Mouse (Mus musculus) hindbrain, embryonic 13.5 days (tissue): ENCODE data around the gene Robo1. TPM values are rescaled to one million over a fixed set of nuclear protein-coding genes. Genes with fewer than 3 reads are reported as not detected.

ENCODE experiments used
- ATAC-seq: fragments of 200-750 bp; cut with Nextera tagmentation; 2 replicates; pipeline ENCODE4 v1.8.0; 2017; ENCODE audit warnings: moderate TSS enrichment; ENCODE audit not compliant: low FRiP score
- H3K27ac ChIP-seq: fragments of 300-500 bp; sonication (generic); 2 replicates; pipeline ENCODE4 v1.5.1; 2015; ENCODE audit warnings: inconsistent platforms, mild to moderate bottlenecking, moderate library complexity
- H3K27me3 ChIP-seq: fragments of 300-500 bp; sonication (generic); 2 replicates; pipeline ENCODE4 v1.6.1; 2015; ENCODE audit warnings: mild to moderate bottlenecking, inconsistent platforms
- H3K36me3 ChIP-seq: fragments of 300-500 bp; sonication (generic); 2 replicates; pipeline ENCODE4 v1.6.1; 2015; ENCODE audit warnings: mild to moderate bottlenecking, inconsistent platforms
- H3K4me1 ChIP-seq: fragments of 300-500 bp; sonication (generic); replicated peaks from 2 replicates; pipeline ENCODE4 v1.6.1; 2015; ENCODE audit warnings: inconsistent platforms
- H3K4me2 ChIP-seq: fragments of 300-500 bp; sonication (generic); 2 replicates; pipeline ENCODE4 v1.6.1; 2015; ENCODE audit warnings: inconsistent platforms, mild to moderate bottlenecking, moderate library complexity
- H3K4me3 ChIP-seq: fragments of 300-500 bp; sonication (generic); 2 replicates; pipeline ENCODE4 v1.5.1; 2015; ENCODE audit warnings: mild to moderate bottlenecking, inconsistent platforms
- H3K9ac ChIP-seq: fragments of 300-500 bp; sonication (generic); 2 replicates; pipeline ENCODE4 v1.6.1; 2015; ENCODE audit warnings: mild to moderate bottlenecking, inconsistent platforms
- H3K9me3 ChIP-seq: fragments of 300-500 bp; sonication (generic); 2 replicates; pipeline ENCODE4 v1.6.1; 2016; ENCODE audit warnings: inconsistent platforms
- WGBS: fragments of 180-500 bp; shearing (Covaris S2); methylation state at CpG from one replicate; pipeline ENCODE4 v1.1.7; 2015; 5-methylcytosine and 5-hydroxymethylcytosine counted together
- polyA plus RNA-seq: library from polyadenylated mRNA; unstranded; fragments of >200 nt; fragmentation: Nextera tagmentation; extraction: Ambion mirVana; gene quantifications from 2 replicates; pipeline ENCODE4 v1.2.1, GENCODE M21; 2015

Robo1 gene
- polyA plus RNA-seq, 1 experiment from 2014 or later, result 54.4 TPM

DNA sequence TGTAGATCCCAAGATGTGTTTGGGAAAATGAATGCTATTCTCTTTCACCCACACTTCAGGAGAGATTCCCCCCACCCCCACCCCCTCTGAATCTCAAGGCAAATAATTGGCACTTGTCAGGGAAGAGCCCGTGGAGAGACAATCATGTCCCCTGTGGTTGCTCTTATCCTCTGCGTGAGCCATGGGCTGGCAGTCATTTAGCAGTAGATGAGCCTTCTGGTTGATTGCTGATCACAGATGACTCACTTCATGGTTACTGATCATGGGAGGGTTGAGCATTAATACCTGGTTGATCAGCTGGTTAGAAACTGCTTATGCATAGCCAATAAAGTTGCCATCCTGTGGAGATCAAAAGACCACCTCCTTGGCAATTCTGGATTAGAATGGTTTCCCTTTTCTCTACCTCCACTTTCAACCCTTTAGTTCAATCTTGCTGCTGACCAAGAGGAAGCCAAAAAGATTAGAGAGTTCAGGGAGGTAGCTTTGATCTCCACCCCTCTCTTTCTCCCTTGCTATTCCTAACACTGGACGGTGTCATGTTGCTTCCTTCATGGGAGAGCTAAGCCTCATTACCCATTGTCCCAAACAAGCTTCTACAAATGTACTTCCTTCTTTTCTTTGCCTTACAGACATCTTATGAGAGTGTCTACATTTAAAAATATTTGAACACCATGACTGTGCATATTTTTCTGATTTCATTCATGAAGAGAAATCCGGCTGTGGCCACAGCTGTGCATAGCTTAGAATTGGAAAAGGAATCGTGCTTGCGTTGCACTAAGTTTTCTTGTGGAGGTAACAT, 362.3 kb downstream of the Robo1 start:
- Histone ChIP-seq H3K36me3 (no peaks in the 10 kb centered on the region), H3K27me3 (no peaks in the 10 kb centered on the region), H3K9ac (no peak overlapping the region), H3K9me3 (no peaks in the 10 kb centered on the region), H3K4me3 (no peak overlapping the region), H3K4me2 (no peak overlapping the region), H3K27ac (no peak overlapping the region), H3K4me1 (peaks cover 33% of the 10 kb centered on the region)
- ATAC-seq, result no peak
- WGBS, result 45% methylated on average over 6 of the region's 6 CpGs

DNA sequence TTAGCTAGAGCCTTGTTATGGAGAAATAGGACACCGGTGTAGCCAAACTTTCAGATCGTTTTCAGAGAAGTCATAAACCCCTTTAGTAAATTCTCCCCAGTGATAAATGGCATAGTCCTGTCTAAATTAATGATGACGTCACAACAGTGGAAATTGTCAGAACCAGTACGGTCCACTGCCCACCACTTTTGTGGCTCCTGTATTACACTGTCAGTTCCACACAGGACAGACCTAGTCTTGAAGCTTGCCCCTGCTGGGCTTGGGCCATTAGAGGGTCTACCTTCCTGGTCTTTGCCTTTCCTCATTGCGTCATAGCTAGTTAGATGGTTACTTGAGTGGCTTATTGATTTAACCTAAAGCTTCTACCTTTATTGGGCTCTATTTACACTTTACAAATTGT, 369.1 kb downstream of the Robo1 start:
- Histone ChIP-seq H3K4me1 (peaks cover 23% of the 10 kb centered on the region), H3K36me3 (no peaks in the 10 kb centered on the region), H3K9ac (no peak overlapping the region), H3K9me3 (no peaks in the 10 kb centered on the region), H3K27me3 (no peaks in the 10 kb centered on the region), H3K4me3 (no peak overlapping the region), H3K4me2 (no peak overlapping the region), H3K27ac (0 out of 2 replicates have a peak overlapping the region, but pooled peaks have one; percentile 30)
- no peak for ATAC-seq
- 64% methylated on average over 5 of the region's 5 CpGs for WGBS

DNA sequence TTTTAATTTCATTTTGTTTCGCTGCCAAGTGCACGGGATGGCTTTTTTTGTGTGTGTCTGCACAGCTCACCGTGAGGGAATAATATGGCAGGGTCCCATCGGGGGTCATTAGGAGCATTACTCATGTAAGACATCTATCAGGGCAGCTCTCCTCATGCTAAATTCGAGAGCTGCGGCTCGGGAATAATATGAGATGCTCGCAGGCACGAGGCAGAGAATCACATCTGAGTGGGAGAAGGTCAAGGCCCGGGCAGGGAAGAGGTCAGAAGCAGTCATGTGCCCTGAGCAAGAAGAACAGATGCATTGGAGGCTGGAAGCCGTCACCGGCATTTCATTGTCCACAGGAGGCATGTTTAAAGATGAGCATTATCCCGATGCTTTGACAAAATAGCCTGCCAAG, 370.3 kb downstream of the Robo1 start:
- 9% methylated on average over 13 of the region's 13 CpGs for WGBS
- Histone ChIP-seq H3K4me1 (peaks cover 23% of the 10 kb centered on the region), H3K4me2 (peak overlapping the region; percentile 48), H3K27me3 (no peaks in the 10 kb centered on the region), H3K36me3 (no peaks in the 10 kb centered on the region), H3K27ac (peak overlapping the region; percentile 84), H3K9me3 (no peaks in the 10 kb centered on the region), H3K9ac (peak overlapping the region; percentile 60), H3K4me3 (peak overlapping the region; percentile 7; the same call in 1 of the 2 replicates)
- ATAC-seq, result no peak; the same call in 1 of the 2 replicates

DNA sequence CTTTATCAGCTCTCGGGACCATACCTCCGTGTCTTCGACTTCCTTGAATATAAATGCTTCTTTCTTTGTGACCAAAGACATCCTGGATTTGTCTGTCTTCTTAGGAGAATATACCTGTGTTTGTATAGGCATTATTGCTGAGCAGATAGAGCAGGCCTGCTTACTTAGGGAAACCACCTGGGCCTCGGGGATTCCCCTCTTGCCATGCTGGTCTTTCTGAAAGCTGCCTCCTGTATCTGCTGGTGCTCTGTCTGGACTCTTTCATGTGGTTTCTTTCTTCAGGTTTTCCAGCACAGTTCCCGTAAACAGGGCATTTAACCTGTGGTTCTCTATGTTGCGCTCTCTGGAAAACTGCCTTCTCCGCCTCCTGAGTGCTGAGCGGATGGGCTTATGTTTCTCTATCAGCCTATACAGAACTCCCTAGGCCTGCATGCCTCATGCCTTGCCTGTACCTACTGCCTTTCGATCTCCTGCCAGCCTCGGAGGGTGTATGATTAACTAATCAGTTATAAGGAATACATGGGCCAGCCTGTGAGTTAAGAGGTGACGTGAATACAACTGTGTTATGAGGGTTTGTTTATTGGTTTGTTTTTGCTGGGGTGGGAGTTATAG, 370.9 kb downstream of the Robo1 start:
- Histone ChIP-seq H3K4me3 (peak overlapping the region; percentile 7; the same call in 1 of the 2 replicates), H3K9me3 (no peaks in the 10 kb centered on the region), H3K36me3 (no peaks in the 10 kb centered on the region), H3K27me3 (no peaks in the 10 kb centered on the region), H3K4me2 (peak overlapping the region; percentile 48), H3K27ac (peak overlapping the region; percentile 84), H3K4me1 (peaks cover 23% of the 10 kb centered on the region), H3K9ac (peak overlapping the region; percentile 60; the same call in 1 of the 2 replicates)
- ATAC-seq, result 0 out of 2 replicates have a peak, but pooled peaks have one; percentile 19
- 49% methylated on average over 11 of the region's 11 CpGs for WGBS

DNA sequence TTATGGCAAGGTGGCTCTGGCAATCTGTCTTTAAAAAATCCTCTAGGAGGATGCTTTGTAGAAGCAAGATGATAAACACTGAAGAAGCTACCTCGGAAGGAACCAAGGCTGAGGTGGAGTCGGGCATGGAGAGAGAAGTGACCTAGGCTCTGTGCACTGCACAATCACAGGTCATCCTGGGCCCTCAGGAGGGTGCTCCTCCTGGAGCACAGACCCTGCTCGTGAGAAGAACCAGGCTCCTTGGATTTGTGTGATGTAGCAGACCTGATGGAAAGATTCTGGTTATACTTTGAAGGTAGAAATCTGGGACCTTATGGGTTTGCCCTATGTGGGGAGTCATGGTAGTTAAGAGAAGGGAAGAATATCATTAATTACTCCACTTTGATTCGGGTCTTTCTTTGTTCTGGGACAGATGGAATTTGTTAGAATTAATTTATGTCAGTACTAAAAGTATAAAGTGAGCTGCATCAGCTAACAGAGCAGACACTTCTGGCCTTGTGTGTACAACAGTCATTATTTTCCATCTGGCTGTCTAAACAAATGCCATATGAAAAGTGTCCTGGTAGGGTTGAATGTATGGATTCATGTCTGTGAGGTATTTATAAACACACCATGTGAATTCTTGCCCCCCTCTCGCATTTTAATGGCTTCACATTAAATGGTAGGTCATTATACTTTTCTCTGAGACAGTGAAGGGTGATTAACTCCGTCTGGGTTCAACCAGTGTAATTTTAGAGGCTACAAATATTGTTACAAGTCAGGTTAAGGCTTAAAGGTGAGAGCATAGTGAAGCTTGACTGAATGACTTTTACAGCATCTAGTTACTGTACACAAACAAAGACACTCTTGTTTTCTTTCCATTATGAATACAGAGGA, 377.7 kb downstream of the Robo1 start:
- WGBS, result 62% methylated on average over 6 of the region's 6 CpGs
- Histone ChIP-seq H3K27me3 (no peaks in the 10 kb centered on the region), H3K4me3 (no peak overlapping the region), H3K36me3 (no peaks in the 10 kb centered on the region), H3K9me3 (no peaks in the 10 kb centered on the region), H3K4me1 (peaks cover 29% of the 10 kb centered on the region), H3K9ac (no peak overlapping the region), H3K27ac (no peak overlapping the region), H3K4me2 (no peak overlapping the region)
- no peak for ATAC-seq

DNA sequence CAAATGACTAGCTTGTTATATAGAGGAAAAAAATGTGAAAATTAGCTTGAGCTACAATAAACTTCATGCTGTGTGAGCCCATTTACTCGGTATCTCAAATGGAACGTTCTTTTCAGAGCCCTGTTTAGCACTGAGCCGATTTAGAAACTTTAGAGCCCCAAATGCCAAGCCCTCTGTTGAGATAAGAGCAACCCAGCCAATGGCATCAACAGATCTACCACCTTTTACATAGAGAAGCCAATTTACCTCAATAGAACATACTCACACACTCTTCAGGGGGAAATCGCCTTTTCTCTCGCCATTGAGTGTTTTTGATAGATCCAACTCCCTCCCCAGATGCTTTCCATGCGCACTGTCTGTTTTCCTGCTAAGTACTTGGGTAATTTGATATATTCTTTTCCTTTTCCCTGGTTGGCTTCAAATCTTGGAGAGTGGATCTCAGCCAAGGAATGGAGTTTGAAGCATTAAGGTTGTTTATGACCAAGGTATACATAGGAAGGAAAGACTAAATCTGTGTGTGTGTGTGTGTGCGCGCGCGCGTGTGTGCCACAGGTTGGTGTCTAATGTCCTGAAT, 378.5 kb downstream of the Robo1 start:
- Histone ChIP-seq H3K27ac (no peak overlapping the region; the same call in 1 of the 2 replicates), H3K4me3 (no peak overlapping the region), H3K36me3 (no peaks in the 10 kb centered on the region), H3K9ac (no peak overlapping the region), H3K27me3 (no peaks in the 10 kb centered on the region), H3K4me2 (no peak overlapping the region), H3K9me3 (no peaks in the 10 kb centered on the region), H3K4me1 (peaks cover 32% of the 10 kb centered on the region)
- ATAC-seq, result no peak
- 79% methylated on average over 11 of the region's 11 CpGs for WGBS

DNA sequence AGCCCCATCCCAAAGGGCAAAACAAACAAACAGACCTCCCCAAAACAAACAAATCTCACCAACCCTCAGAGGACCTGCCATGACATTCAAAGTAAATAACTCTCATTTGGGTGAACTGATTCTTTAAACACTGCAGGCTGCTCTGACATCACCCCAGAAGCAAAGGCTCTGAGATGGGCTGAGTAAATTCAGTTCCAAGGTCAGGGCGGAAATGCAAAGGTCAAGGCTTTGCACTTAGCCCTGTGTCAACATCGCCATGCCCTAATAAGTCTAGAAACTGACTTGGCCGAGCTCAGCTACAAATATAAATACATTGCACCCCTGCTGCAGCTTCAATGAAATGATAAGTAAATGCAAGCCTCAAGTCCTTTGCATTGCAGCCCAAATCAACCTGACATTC, 379.5 kb downstream of the Robo1 start:
- no peaks in the 10 kb centered on the region for H3K36me3 ChIP-seq
- H3K27ac ChIP-seq, result no peak overlapping the region
- no peak overlapping the region for H3K9ac ChIP-seq
- peaks cover 41% of the 10 kb centered on the region for H3K4me1 ChIP-seq
- H3K27me3 ChIP-seq, result no peaks in the 10 kb centered on the region
- ATAC-seq, result no peak
- no peak overlapping the region for H3K4me3 ChIP-seq
- H3K4me2 ChIP-seq, result no peak overlapping the region
- H3K9me3 ChIP-seq, result no peaks in the 10 kb centered on the region
- WGBS, result 42% methylated on average over 3 of the region's 3 CpGs

DNA sequence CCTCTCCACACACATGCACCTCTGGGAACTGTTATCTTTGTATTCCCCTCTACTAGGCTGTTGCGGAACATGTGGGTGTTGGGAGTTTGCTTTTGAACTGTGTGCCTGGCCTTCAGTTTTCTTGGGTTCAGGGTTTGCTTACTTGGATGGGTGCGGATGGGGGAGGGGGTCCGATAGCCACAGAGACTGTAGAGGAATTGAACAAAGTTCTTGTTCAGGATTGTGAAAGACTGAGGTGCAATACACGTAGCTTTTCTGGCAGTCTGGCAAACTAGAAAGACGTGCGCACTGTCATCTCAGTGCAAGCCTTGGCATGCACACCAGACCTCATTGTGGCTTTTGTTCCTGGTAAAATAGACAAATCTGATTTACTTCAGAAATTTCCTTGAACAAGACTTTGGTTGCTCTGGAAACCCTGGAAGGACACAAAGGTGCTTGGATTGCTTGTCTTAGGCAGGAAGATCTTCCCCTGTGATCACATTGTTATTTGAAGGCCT, 380.1 kb downstream of the Robo1 start:
- Histone ChIP-seq H3K4me2 (no peak overlapping the region), H3K36me3 (no peaks in the 10 kb centered on the region), H3K4me1 (peaks cover 47% of the 10 kb centered on the region), H3K27ac (no peak overlapping the region), H3K9me3 (no peaks in the 10 kb centered on the region), H3K9ac (no peak overlapping the region), H3K4me3 (no peak overlapping the region), H3K27me3 (no peaks in the 10 kb centered on the region)
- 67% methylated on average over 6 of the region's 6 CpGs for WGBS
- peak; percentile 60 for ATAC-seq

DNA sequence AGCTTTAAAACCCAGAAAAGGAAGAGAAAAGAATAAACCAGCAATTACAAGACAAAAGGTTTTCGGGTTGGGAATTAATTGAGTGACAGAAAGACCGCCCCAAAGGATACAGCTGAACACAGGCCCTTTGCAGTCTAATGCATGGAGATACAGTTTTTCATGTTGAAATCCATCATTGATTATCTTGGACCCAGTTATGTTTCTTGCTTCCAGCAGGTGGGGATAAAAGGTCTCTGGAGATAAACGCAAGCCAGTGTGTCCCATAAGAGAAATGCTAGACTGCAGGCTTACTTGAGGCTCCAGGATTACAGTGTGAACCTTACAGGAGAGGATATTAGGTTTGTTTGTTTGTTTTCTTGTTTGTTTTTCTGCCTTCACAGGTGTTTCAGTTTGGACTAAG, 383.8 kb downstream of the Robo1 start:
- WGBS, result 19% methylated on average over 3 of the region's 3 CpGs
- Histone ChIP-seq H3K9me3 (no peaks in the 10 kb centered on the region), H3K9ac (no peak overlapping the region), H3K4me2 (no peak overlapping the region), H3K36me3 (no peaks in the 10 kb centered on the region), H3K4me1 (peaks cover 53% of the 10 kb centered on the region), H3K27me3 (no peaks in the 10 kb centered on the region), H3K4me3 (no peak overlapping the region), H3K27ac (peak overlapping the region; percentile 63)
- no peak; the same call in 1 of the 2 replicates for ATAC-seq

DNA sequence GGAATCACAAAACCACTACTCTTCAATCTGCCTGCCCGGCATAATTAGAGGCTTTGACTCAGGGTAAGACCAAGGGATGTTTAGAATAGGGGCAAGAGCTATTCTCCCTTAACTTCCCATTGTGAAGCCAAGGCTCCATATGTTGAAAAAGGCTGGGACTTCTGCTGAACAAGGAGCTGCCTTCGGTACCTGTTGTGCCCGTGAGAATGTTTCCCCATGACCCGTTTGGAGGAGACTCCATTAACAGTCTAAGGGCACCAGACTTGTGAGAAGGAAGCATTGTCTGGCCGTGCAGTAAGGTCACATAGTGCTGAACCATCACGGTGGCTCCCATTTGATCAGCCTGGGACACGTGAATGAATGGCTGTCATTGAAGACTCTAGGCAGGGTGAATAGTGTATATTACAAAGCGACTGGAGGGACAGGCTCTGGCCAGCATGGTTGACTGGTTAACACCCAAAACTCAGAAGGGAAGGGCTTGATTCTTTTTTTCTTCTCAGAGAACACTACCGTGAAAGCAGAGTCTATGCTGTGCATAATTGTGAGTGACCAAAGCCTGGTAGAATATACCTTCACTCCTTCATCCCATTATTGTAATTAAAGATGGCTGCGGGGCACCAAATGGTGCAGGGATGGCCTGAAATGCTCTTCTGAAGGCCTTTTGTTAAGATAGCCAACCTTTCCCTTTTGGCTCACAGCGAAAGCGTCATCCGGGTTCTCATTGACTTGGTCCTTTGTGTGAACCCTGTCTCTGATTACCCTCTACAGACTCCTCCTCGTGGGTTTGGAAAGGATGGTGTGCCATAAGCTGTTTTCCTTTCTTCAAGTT, 385.6 kb downstream of the Robo1 start:
- no peaks in the 10 kb centered on the region for H3K36me3 ChIP-seq
- H3K4me1 ChIP-seq, result peaks cover 45% of the 10 kb centered on the region
- 0 out of 2 replicates have a peak overlapping the region, but pooled peaks have one; percentile 4 for H3K4me2 ChIP-seq
- peak overlapping the region; percentile 5; the same call in 1 of the 2 replicates for H3K27ac ChIP-seq
- H3K27me3 ChIP-seq, result no peaks in the 10 kb centered on the region
- peak; percentile 58 for ATAC-seq
- no peaks in the 10 kb centered on the region for H3K9me3 ChIP-seq
- H3K9ac ChIP-seq, result no peak overlapping the region
- no peak overlapping the region for H3K4me3 ChIP-seq
- WGBS, result 16% methylated on average over 14 of the region's 14 CpGs

DNA sequence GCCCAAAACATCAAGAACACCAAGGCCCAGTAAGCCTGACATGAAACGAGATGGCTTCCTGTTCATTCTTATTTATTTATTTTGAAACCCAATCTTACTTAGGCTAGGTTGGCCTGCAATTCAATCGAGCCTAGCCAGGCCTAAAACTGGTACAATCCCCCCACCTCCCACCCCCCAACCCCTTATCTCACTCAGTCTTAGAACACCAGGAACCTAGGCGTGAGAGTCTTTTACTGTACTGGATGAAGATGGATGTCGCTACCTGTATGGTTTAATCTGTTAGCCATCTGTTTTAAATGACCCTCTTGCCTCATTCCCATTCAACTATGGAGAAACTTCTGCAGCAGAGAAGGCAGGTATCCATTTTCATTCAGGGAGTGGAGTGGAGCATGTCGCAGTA, 386.7 kb downstream of the Robo1 start:
- WGBS, result 69% methylated on average over 5 of the region's 5 CpGs
- H3K4me1 ChIP-seq, result peaks cover 55% of the 10 kb centered on the region
- H3K4me2 ChIP-seq, result no peak overlapping the region
- no peaks in the 10 kb centered on the region for H3K9me3 ChIP-seq
- H3K36me3 ChIP-seq, result no peaks in the 10 kb centered on the region
- ATAC-seq, result no peak
- H3K27ac ChIP-seq, result no peak overlapping the region
- no peak overlapping the region for H3K9ac ChIP-seq
- no peak overlapping the region for H3K4me3 ChIP-seq
- no peaks in the 10 kb centered on the region for H3K27me3 ChIP-seq
